Mouse (Mus musculus) Muller cell, postnatal 12 days (primary cell): ENCODE measurements around the gene Nebl.
"Not testable (repeated sequence)": the region's sequence is repeated elsewhere in the genome, so short reads cannot be mapped to it uniquely, and the experiment has no call there.

Source experiments
- DNase-seq: peaks from one replicate; pipeline ENCODE4 v3.0.0-alpha.2; 2015; ENCODE audit errors: inconsistent ontology term

Gene Nebl

DNA sequence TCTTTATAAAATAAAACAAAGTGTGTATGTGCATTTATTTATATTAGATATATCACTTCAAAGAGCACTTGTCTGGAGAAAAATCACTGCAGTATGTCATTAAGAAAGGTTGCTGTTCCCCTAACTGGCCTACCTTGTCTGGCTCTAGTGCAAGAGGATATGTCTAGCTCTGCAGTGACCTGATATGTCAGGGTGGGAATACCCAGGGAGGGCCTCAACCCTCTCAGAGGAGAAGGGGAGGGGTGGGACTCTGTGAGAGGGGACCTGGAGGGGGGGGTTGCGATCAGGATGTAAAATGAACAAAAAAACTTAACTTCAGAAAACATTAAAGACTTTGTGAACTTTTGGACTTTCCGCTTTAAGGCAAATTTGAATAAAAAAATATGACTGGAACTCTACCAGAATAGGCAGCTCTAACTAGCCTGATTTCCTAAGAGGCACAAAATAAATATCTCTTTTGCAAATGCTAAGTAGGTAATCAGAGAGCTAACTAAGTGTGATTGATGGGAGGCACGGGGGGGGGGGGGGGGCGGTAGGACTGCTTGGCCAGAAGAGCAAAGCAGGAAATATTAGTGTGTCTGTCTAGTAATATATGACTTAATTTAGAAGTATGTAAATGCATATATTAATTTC lies 325.2 kb downstream of the Nebl start:
- no peak for DNase-seq

- DNase-seq: peak; percentile 68
These were observed 328.8 kb downstream of the Nebl start for GRCm38 (mm10) chr2:17402511-17402910.

DNA sequence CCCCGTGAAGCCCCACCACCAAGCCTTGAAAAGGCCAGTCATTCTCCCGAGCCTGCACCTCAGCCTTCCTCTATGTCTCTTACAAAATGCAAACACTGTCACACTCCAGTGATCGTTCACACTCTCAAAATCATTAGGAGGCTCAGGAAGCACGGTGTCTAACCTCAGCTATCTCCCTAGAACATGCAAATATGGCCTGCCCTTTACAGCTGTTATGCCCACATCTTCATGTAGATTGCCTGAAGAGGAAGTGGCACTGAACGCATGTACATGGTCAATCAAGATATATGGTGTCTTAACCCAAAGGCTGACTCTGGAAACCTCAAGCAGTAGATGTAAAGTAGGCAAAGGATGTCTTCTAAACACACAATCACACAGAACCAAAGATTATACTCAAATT lies 335.0 kb downstream of the Nebl start:
- no peak for DNase-seq

GRCm38 (mm10) chr2:17391389-17391788 lies 339.9 kb downstream of the Nebl start:
- no peak for DNase-seq

DNA sequence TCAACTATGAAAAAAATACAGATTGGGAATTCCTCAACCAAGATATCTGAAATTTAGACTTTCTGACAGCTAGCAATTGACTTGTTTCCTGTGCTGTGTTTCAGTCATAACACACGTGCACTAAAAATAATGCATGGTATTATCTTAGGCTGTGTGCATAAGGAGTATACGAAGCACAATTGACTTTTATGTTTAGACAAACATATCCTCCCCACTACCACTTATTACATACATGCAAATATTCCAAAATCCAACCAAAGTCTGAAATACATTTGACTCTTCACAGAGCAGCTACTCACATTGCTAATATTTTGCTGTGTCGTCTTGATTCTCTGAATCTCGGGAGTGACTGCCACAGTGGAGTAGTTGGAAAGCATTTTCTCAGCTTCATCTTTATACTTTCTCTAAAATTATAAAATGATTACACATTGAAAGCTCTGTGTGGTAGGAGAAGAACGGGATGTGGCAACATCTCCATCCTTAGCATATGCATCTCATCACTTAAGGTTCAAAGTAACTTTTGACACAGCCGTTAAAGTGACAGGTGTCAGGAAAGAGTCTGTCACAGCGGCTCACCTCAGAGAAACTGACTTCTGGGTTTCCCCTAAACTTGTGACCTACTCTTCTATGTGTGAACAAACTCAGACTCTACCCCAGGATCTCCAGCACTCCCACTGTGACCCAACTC lies 340.6 kb downstream of the Nebl start:
- no peak for DNase-seq

- no peak for DNase-seq
These were observed 341.4 kb downstream of the Nebl start for GRCm38 (mm10) chr2:17389886-17390285.

- DNase-seq: peak; percentile 51
These were observed 341.9 kb downstream of the Nebl start for GRCm38 (mm10) chr2:17389379-17389778.

- DNase-seq: no peak
These were observed 349.0 kb downstream of the Nebl start for GRCm38 (mm10) chr2:17382227-17382626.

DNA sequence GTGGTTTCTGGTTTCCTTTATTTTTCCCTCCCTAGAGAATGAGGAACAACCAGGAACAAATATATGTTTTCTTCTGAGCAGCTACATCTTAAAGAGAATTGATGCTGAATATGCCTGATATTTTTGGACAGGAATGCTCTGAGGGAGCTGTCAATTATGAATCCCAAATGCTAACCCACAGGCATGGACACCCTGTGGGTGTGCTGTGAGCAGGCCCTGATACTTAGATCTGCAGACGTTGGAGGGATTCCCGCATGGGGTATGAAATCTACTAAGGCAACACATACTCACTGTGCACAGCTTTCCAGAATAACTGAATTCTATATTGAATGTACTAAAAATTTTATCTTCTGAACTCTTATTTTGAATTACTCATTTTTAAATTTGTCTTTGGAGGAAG lies 355.3 kb downstream of the Nebl start:
- no peak for DNase-seq

DNA sequence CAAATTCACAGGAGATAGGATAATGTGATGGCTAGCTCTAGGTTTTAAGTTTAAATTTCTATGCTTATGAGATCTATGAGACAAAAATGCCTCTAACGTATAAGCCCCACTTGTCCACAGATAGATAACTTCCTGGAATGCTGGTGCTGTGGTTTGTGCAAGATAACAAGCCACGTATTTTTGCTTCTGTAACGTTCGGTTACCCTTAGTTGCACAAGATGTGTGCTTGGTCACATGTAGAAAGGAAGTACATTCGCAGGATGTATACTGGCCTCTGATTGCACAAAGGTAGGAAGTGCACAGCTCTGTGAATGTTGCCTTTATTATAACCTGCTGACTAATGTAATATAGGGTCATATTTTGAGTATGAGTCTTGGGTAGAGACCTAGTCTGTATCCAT lies 365.6 kb downstream of the Nebl start:
- no peak for DNase-seq

- no peak for DNase-seq
These were observed 366.2 kb downstream of the Nebl start for GRCm38 (mm10) chr2:17364971-17365548.

DNA sequence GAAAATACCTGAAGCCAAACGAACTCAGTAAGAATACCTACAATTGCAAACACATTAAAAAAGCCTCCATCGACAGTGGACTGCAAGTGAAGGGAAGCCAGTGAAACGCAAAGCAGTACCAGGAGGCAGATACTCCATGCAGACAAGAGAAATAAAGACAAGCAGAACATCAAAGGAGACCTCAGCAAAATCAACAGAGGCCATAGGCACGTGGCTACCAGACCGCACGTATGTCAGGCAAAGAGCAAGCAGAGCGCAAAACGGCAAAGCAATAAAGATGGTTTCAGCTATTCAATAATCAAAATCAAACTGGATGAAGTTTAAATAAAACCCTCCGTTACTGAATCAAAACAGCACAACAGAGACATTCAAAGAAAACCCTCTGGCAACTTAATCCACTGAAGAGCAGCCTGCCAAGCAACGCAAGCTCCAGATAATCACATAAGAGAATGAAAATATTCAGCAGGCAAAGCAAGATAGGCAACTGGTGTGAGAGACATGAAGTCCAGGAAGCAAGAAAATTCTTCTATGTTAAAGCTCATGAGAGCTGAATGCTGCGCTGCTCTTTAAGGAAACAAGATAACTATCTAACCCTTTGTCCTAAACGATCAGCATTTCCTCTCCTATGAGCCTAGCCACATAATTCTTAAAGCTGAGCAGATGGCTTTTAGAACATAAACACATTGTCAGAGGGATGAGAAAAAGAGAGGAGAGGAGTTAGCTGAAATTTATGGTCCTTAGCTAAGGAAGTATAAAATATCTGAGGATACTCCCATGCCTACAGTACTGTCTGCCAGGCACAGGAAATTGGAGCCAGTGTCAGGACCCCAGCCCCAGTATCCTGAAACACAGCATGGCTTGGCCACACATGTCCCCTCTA lies 367.7 kb downstream of the Nebl start:
- no peak for DNase-seq

DNA sequence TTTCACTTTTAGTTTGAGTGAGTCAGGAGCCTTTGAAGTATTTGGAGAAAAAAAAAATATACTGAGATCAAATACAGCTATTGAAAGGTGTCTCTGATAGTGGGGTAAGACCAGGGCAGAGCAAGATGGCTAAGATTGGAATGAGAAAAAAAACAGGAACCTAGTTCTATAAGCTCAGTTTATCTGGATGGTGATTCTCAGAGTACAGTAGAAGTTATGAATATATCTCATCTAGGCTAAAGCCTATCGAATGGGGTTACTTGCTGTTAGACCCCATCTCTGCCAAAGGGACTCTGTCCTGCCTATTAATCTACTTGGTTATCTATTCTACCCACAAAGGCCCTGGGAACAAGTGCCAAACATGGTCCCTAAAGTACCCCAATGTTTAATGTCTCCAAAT lies 369.1 kb downstream of the Nebl start:
- DNase-seq: no peak

- DNase-seq: no peak
These were observed 386.6 kb downstream of the Nebl start for GRCm38 (mm10) chr2:17344643-17345042.

DNA sequence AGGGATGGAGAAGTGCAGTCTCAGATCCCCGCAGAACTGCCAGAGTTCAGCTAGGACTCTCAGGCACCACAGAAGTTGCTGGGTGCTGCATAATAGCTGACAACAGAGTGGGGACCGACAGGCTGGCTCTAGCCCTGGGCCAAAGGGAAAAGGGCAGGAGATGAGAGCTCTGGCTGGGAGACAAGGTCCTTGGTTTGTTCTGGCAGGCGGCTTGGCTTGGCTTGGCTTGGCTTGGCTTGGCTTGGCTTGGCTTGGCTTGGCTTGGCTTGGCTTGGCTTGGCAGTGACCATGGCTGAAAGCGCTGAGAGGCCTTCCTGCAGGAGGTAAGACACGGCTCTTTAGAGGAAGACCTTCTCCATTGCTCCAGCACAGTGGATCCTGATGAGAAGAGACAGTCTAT lies 395.8 kb downstream of the Nebl start:
- DNase-seq: peak; percentile 45

GRCm38 (mm10) chr2:17326590-17326989 lies 404.7 kb downstream of the Nebl start:
- no peak for DNase-seq

DNA sequence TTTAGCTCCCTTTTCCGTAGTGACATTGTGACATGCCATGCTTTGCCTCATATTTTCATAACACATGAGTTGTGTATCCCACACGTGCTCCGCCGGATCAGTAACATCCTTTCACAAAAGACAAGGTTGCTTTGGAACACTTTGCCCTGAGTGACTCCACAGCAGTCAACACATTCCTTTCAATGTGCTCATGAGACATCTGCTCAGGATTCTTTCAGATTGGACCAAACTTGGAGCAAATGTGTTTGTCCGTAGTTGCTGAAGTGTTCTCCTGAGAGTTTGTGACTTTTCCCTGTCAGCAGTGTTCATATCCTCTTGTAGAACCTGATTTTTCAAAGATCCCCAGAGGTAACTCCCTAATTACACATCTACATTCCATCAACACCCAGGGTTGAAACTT lies 414.4 kb downstream of the Nebl start:
- peak; percentile 74 for DNase-seq

DNA sequence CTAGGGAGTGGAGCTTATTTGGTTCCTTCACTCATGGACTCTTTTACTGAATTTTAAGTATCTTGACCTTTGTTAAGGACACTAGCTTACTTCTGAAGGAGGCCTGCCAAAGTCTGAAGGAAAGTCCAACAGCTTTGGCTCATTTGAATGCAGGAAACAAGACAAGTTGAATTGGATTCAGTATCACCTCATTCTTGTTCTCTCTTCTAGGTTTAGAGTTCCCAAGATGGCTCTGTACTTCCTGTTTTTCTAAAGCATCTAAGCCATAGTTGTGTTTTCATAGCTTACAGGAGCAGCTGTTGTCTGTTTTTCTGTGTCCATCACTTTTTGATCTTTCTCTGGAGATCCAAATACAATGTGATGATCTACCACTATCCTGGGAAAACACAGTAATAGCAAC lies 429.9 kb downstream of the Nebl start:
- no peak for DNase-seq

DNA sequence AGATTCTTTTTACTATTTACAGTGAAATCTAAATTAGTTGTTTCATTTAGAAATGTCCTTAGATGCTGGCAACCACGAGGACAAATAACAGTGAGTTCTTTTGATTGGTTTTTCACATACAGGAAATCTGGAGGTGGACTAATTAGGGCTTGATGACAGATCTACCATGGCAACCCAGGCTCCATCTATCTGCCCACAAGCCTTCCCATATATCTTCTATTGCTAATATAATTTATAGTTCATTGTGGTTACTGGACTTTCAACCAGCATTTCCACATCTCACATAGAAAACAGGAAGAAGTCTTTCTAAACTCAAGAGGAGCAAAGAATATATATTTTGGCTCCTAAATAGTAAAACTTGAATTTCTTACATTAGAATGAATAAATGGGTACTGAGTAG lies 433.8 kb downstream of the Nebl start:
- no peak for DNase-seq

DNA sequence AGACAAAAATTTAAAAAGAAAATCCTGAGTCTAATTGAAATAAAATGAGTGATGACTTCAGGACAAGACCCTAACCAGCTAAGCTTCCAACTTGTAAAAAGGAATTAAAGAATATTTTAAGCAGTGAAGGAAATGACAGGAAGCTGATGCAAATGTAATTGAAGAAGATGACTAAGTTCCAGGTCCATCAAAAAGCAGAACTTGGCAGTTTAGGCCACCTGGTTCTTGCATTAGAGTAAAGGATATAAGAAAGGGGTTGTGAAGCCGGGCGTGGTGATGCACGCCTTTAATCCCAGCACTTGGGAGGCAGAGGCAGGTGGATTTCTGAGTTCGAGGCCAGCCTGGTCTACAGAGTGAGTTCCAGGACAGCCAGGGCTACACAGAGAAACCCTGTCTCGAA lies 436.0 kb downstream of the Nebl start:
- not testable (repeated sequence) for DNase-seq
